In the genomic region with DNA sequence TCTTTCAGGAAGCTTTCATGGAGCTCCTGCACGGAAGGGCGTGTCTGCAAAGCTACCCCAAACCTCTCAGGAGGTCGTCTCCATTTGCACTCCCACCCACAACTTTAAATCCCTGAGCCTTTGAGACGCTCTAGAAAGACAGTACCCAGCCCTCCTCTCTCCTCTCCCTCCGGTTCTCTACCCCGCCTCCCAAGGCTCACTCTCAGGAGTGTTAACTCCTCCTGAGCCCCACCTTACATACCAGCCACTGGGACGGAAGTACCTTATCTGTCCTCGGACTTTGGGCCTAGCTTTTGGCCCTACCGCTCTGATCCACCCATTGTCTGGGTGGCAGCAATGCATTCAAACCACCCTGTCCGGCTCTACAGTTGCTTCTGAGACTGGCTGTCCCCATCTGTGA, we compare ENCODE assay signal across 27 mouse cellular contexts. TPM values are rescaled to one million over a fixed set of nuclear protein-coding genes. Genes with fewer than 3 reads are reported as not detected.
A peak's percentile ranks its signal among the peaks of the same experiment; 100 is the strongest.
DNase-seq lines count a peak whose midpoint lies in the region; ATAC-seq and TF ChIP-seq lines count a peak whose summit lies in the region.
"Had no signal": no experiment of that assay in that cellular context is flagged by ENCODE, and none has a peak within 500 bp of the region (broad histone marks: within the 10 kb centered on the region; RNA-seq: fewer than 3 reads in every experiment).

No protein-coding gene starts in this region.

- no peaks in the 10 kb centered on the region for H3K9me3 ChIP-seq in heart, embryonic 10.5 days
- no peaks in the 10 kb centered on the region for H3K9me3 ChIP-seq in intestine, postnatal 0 days (ENCODE audit: control insufficient read depth)
- H3K9me3 ChIP-seq: embryonic facial prominence, embryonic 13.5 days; hindbrain, embryonic 10.5 days; hindbrain, embryonic 15.5 days; limb, embryonic 13.5 days; lung, embryonic 15.5 days; midbrain, embryonic 12.5 days; neural tube, embryonic 13.5 days had no signal

- 63% methylated on average over 10 of the region's 10 CpGs for WGBS in heart, embryonic 10.5 days
- WGBS in intestine, postnatal 0 days: 46% methylated on average over 10 of the region's 10 CpGs

- 0 out of 2 replicates have a peak overlapping the region, but pooled peaks have one; percentile 24 for H3K27ac ChIP-seq in heart, embryonic 10.5 days
- peak overlapping the region; percentile 28; the same call in 1 of the 2 replicates for H3K27ac ChIP-seq in intestine, postnatal 0 days (ENCODE audit: low read depth, low read length)
- H3K27ac ChIP-seq: embryonic facial prominence, embryonic 13.5 days; hindbrain, embryonic 15.5 days; limb, embryonic 13.5 days; lung, embryonic 15.5 days; midbrain, embryonic 12.5 days; neural tube, embryonic 13.5 days had no signal

- peak overlapping the region; percentile 32; the same call in 1 of the 2 replicates for H3K4me2 ChIP-seq in intestine, postnatal 0 days (replicated peaks; ENCODE audit: low read depth)
- H3K4me2 ChIP-seq: embryonic facial prominence, embryonic 13.5 days; hindbrain, embryonic 15.5 days; limb, embryonic 13.5 days; liver, embryonic 11.5 days; lung, embryonic 15.5 days; midbrain, embryonic 12.5 days; neural tube, embryonic 13.5 days had no signal

- DNase-seq in heart, embryonic 10.5 days (ENCODE audit: low spot score): no peak
- DNase-seq in heart, adult 11 months: no peak
- peak; percentile 89 for DNase-seq in R1 (ENCODE audit: low read depth, low spot score)
- no peak for DNase-seq in cerebellum, adult 8-10 months
- no peak for DNase-seq in lung, postnatal 10 days
- DNase-seq in spleen, adult 18-20 months: no peak
- DNase-seq: adrenal gland, postnatal 10 days; cerebellum, adult 9-10 months; embryo, embryonic 11 days; forebrain, postnatal 0 days; heart, postnatal 14 days; kidney, adult 9 months; kidney, postnatal 10 days; layer of hippocampus, adult 9-11 months; lung, postnatal 36 days; thymus, postnatal 4 days had no signal

- H3K36me3 ChIP-seq in heart, embryonic 10.5 days: peaks cover 19% of the 10 kb centered on the region
- H3K36me3 ChIP-seq in intestine, postnatal 0 days (ENCODE audit: control insufficient read depth, insufficient read depth): peaks cover 18% of the 10 kb centered on the region; the same call in 1 of the 2 replicates
- H3K36me3 ChIP-seq: hindbrain, embryonic 15.5 days; lung, embryonic 15.5 days had no signal

- TF ChIP-seq CTCF in intestine, postnatal 0 days (IDR thresholded peaks at IDR 0.05; ENCODE audit: low read depth): no peak

- ATAC-seq in intestine, postnatal 0 days: peak; percentile 67
- ATAC-seq: forebrain, postnatal 0 days; inflammation-experienced regulatory T-cells, adult 6 months had no signal

- H3K4me1 ChIP-seq in heart, embryonic 10.5 days: peaks cover 72% of the 10 kb centered on the region
- H3K4me1 ChIP-seq in intestine, postnatal 0 days (replicated peaks; ENCODE audit: control insufficient read depth, insufficient read depth, low read length): peaks cover 16% of the 10 kb centered on the region

- peaks cover 11% of the 10 kb centered on the region; the same call in 1 of the 2 replicates for H3K27me3 ChIP-seq in heart, embryonic 10.5 days (ENCODE audit: insufficient read depth, poor library complexity, severe bottlenecking)
- no peaks in the 10 kb centered on the region for H3K27me3 ChIP-seq in intestine, postnatal 0 days (replicated peaks; ENCODE audit: control insufficient read depth, insufficient read depth, low read length)
- H3K27me3 ChIP-seq: embryonic facial prominence, embryonic 13.5 days; limb, embryonic 13.5 days; lung, embryonic 15.5 days; neural tube, embryonic 13.5 days had no signal

- H3K9ac ChIP-seq in intestine, postnatal 0 days (ENCODE audit: low read depth, low read length): no peak overlapping the region
- H3K9ac ChIP-seq: embryonic facial prominence, embryonic 13.5 days; forebrain, postnatal 0 days; hindbrain, embryonic 15.5 days; limb, embryonic 13.5 days; lung, embryonic 15.5 days; midbrain, embryonic 12.5 days; neural tube, embryonic 13.5 days had no signal

- no peak overlapping the region for H3K4me3 ChIP-seq in heart, embryonic 10.5 days
- H3K4me3 ChIP-seq in intestine, postnatal 0 days (ENCODE audit: low read depth, low read length): no peak overlapping the region
- H3K4me3 ChIP-seq: embryonic facial prominence, embryonic 13.5 days; erythroblast, embryonic 14.5 days; hindbrain, embryonic 10.5 days; hindbrain, embryonic 15.5 days; limb, embryonic 13.5 days; lung, embryonic 15.5 days; midbrain, embryonic 12.5 days; neural tube, embryonic 13.5 days had no signal

RNA-seq across cellular contexts. Expression of a gene that starts 9.3 kb away (rescaled TPM):
- polyA plus RNA-seq in heart, embryonic 10.5 days (2016; fragmentation: Nextera tagmentation; extraction: Ambion mirVana): 18.6 and 19.5 TPM in 2 replicates
- 6.3 and 6.5 TPM in 2 replicates for polyA plus RNA-seq in intestine, postnatal 0 days (2015; fragmentation: Nextera tagmentation; extraction: Ambion mirVana)

RNA-seq across cellular contexts. Expression of a gene that starts 18.3 kb away (rescaled TPM):
- polyA plus RNA-seq in heart, embryonic 10.5 days (2016; fragmentation: Nextera tagmentation; extraction: Ambion mirVana): 0.87 and 1.2 TPM in 2 replicates
- polyA plus RNA-seq in intestine, postnatal 0 days (2015; fragmentation: Nextera tagmentation; extraction: Ambion mirVana): 0.05 and 0.07 TPM in 2 replicates
- polyA plus RNA-seq: erythroblast, embryonic 14.5 days had no signal

RNA-seq across cellular contexts. Expression of a gene that starts 31.4 kb away (rescaled TPM):
- polyA plus RNA-seq in heart, embryonic 10.5 days (2016; fragmentation: Nextera tagmentation; extraction: Ambion mirVana): 19.1 and 23.1 TPM in 2 replicates
- 3.6 and 5.1 TPM in 2 replicates for polyA plus RNA-seq in intestine, postnatal 0 days (2015; fragmentation: Nextera tagmentation; extraction: Ambion mirVana)
- polyA plus RNA-seq: erythroblast, embryonic 14.5 days had no signal
